In genomic region chr17:25560554-25561222, GRCm38 (mm10) we compare ENCODE assay signal across 11 mouse cellular contexts. TPM values are rescaled to one million over a fixed set of nuclear protein-coding genes. Genes with fewer than 3 reads are reported as not detected.
DNase-seq lines count a peak whose midpoint lies in the region; ATAC-seq and TF ChIP-seq lines count a peak whose summit lies in the region.
"Had no signal": no experiment of that assay in that cellular context is flagged by ENCODE, and none has a peak within 500 bp of the region (broad histone marks: within the 10 kb centered on the region; RNA-seq: fewer than 3 reads in every experiment).

No protein-coding gene starts in this region.

- H3K27ac ChIP-seq in heart, embryonic 11.5 days (ENCODE audit: low read depth, low read length) = peak overlapping the region; percentile 71
- H3K27ac ChIP-seq in hindbrain, embryonic 10.5 days = peak overlapping the region; percentile 89
- peak overlapping the region; percentile 77 for H3K27ac ChIP-seq in midbrain, embryonic 14.5 days (replicated peaks; ENCODE audit: low read depth, low read length)
- H3K27ac ChIP-seq: liver, embryonic 13.5 days had no signal

- DNase-seq in heart, postnatal 10 days = no peak
- DNase-seq in NIH3T3 (ENCODE audit: low read depth) = peak; percentile 27
- peak; percentile 23 for DNase-seq in hindbrain, embryonic 10.5 days (ENCODE audit: low spot score)
- DNase-seq in midbrain, embryonic 14.5 days = no peak
- DNase-seq in lung, adult 2 months = no peak
- DNase-seq in adrenal gland, adult 8-10 months = no peak
- DNase-seq in T-cell, adult 2 months (ENCODE audit: low spot score) = no peak
- DNase-seq: kidney, adult 11 months; liver, embryonic 13.5 days had no signal

- peaks cover 7% of the 10 kb centered on the region for H3K27me3 ChIP-seq in heart, embryonic 11.5 days (ENCODE audit: control insufficient read depth, insufficient read depth, low read length)
- peaks cover 40% of the 10 kb centered on the region for H3K27me3 ChIP-seq in hindbrain, embryonic 10.5 days (ENCODE audit: insufficient read depth, poor library complexity, severe bottlenecking)
- H3K27me3 ChIP-seq in midbrain, embryonic 14.5 days (ENCODE audit: control insufficient read depth, insufficient read depth, low read length) = no peaks in the 10 kb centered on the region

- intact Hi-C loops in heart, postnatal 10 days (cut with DNase I) = no loop called here

- H3K36me3 ChIP-seq in heart, embryonic 11.5 days (ENCODE audit: control insufficient read depth, insufficient read depth, low read length) = no peaks in the 10 kb centered on the region
- H3K36me3 ChIP-seq in hindbrain, embryonic 10.5 days = no peaks in the 10 kb centered on the region
- H3K36me3 ChIP-seq in midbrain, embryonic 14.5 days (ENCODE audit: control insufficient read depth, insufficient read depth, low read length) = no peaks in the 10 kb centered on the region
- H3K36me3 ChIP-seq: liver, embryonic 13.5 days had no signal

- no peak overlapping the region for H3K4me3 ChIP-seq in heart, embryonic 11.5 days (ENCODE audit: low read depth, low read length)
- peak overlapping the region; percentile 11 for H3K4me3 ChIP-seq in hindbrain, embryonic 10.5 days
- no peak overlapping the region for H3K4me3 ChIP-seq in midbrain, embryonic 14.5 days (replicated peaks; ENCODE audit: low read depth, low read length)
- no peak overlapping the region for H3K4me3 ChIP-seq in lung, adult 2 months (replicated peaks; ENCODE audit: extremely low read depth, low read depth, low read length)
- H3K4me3 ChIP-seq: liver, embryonic 13.5 days had no signal

- TF ChIP-seq POLR2A in lung, adult 2 months (IDR thresholded peaks at IDR 0.05; ENCODE audit: borderline replicate concordance, extremely low read depth, low read depth, low read length) = no peak

- TF ChIP-seq CTCF in lung, adult 2 months (IDR thresholded peaks at IDR 0.05; ENCODE audit: insufficient read depth, low read length) = no peak

- peak overlapping the region; percentile 22; the same call in 1 of the 2 replicates for H3K9ac ChIP-seq in heart, embryonic 11.5 days (ENCODE audit: low read depth, low read length)
- no peak overlapping the region for H3K9ac ChIP-seq in midbrain, embryonic 14.5 days (replicated peaks; ENCODE audit: low read length)
- H3K9ac ChIP-seq: liver, embryonic 13.5 days had no signal

- H3K9me3 ChIP-seq in heart, embryonic 11.5 days (replicated peaks; ENCODE audit: control insufficient read depth, low read length) = no peaks in the 10 kb centered on the region
- H3K9me3 ChIP-seq in hindbrain, embryonic 10.5 days = no peaks in the 10 kb centered on the region
- no peaks in the 10 kb centered on the region for H3K9me3 ChIP-seq in midbrain, embryonic 14.5 days (ENCODE audit: control insufficient read depth, low read length)
- H3K9me3 ChIP-seq: liver, embryonic 13.5 days had no signal

- peaks cover 25% of the 10 kb centered on the region for H3K4me1 ChIP-seq in heart, embryonic 11.5 days (ENCODE audit: control insufficient read depth, insufficient read depth, low read length)
- H3K4me1 ChIP-seq in hindbrain, embryonic 10.5 days (replicated peaks) = peaks cover 78% of the 10 kb centered on the region
- H3K4me1 ChIP-seq in midbrain, embryonic 14.5 days (ENCODE audit: control insufficient read depth, insufficient read depth, low read length) = peaks cover 40% of the 10 kb centered on the region
- no peaks in the 10 kb centered on the region for H3K4me1 ChIP-seq in lung, adult 2 months (ENCODE audit: control insufficient read depth, insufficient read depth, low read length)

- ATAC-seq in heart, embryonic 11.5 days (replicated peaks; ENCODE audit: insufficient number of reproducible peaks, low FRiP score, low TSS enrichment) = no peak
- ATAC-seq in midbrain, embryonic 14.5 days (ENCODE audit: low FRiP score, low TSS enrichment) = no peak

- no peak overlapping the region for H3K4me2 ChIP-seq in heart, embryonic 11.5 days
- H3K4me2 ChIP-seq in midbrain, embryonic 14.5 days (ENCODE audit: low read length) = no peak overlapping the region
- H3K4me2 ChIP-seq: liver, embryonic 13.5 days had no signal

- WGBS in heart, embryonic 11.5 days (ENCODE audit: insufficient replicate concordance) = 29% methylated on average over 5 of the region's 5 CpGs
- WGBS in hindbrain, embryonic 10.5 days = 60% methylated on average over 5 of the region's 5 CpGs
- WGBS in midbrain, embryonic 14.5 days = 47% methylated on average over 5 of the region's 5 CpGs
- 57% methylated on average over 5 of the region's 5 CpGs for WGBS in lung, adult 2 months

RNA-seq across cellular contexts. Expression of gene Sox8, which starts 9.8 kb away (rescaled TPM):
- 2.0 and 2.9 TPM in 2 replicates for polyA plus RNA-seq in heart, embryonic 11.5 days (2014; fragmentation: Nextera tagmentation; extraction: Ambion mirVana)
- under 1 TPM; 0.72 to 0.93 TPM for total RNA-seq in heart, postnatal 10 days (2021)
- polyA plus RNA-seq in hindbrain, embryonic 10.5 days (2016; fragmentation: Nextera tagmentation; extraction: Ambion mirVana) = 9.1 and 10.7 TPM in 2 replicates
- 8.0 and 13.5 TPM in 2 replicates for polyA plus RNA-seq in midbrain, embryonic 14.5 days (2014; fragmentation: Nextera tagmentation; extraction: Ambion mirVana)
- 0.49 and 0.62 TPM in 2 replicates for polyA plus RNA-seq in lung, adult 2 months (2012; rRNA removed)
- 1 to 10 TPM in 3 of 4 experiments, under 1 TPM in 1; 0.92 to 2.6 (median 1.2) TPM for total RNA-seq in adrenal gland, adult 8-10 months (2022)
- total RNA-seq: megakaryocyte, adult 5-6 weeks had no signal

RNA-seq across cellular contexts. Expression of gene Lmf1, which starts 18.2 kb away (rescaled TPM):
- polyA plus RNA-seq in heart, embryonic 11.5 days (2014; fragmentation: Nextera tagmentation; extraction: Ambion mirVana) = 32.8 and 34.9 TPM in 2 replicates
- total RNA-seq in heart, postnatal 10 days (2021) = 10 to 100 TPM; 25.4 to 27.0 TPM
- 27.3 and 29.4 TPM in 2 replicates for polyA plus RNA-seq in hindbrain, embryonic 10.5 days (2016; fragmentation: Nextera tagmentation; extraction: Ambion mirVana)
- polyA plus RNA-seq in midbrain, embryonic 14.5 days (2014; fragmentation: Nextera tagmentation; extraction: Ambion mirVana) = 19.5 and 20.8 TPM in 2 replicates
- polyA plus RNA-seq in lung, adult 2 months (2012; rRNA removed) = 15.8 and 22.4 TPM in 2 replicates
- 10 to 100 TPM; 36.0 to 39.9 (median 38.2) TPM for total RNA-seq in adrenal gland, adult 8-10 months (2022)

Comparison
In these comparisons a context has a peak if more than half of its experiments do, and no peak if none do; other contexts are left out.
1. DNase-seq: peak in NIH3T3 (single experiment) and hindbrain, embryonic 10.5 days (single experiment); none in heart, postnatal 10 days (0 of 2), midbrain, embryonic 14.5 days (single experiment), lung, adult 2 months (single experiment), adrenal gland, adult 8-10 months (single experiment) and T-cell, adult 2 months (single experiment).
2. Peak in every context shown above with its lines, with median percentiles within 50 percentile points of each other: H3K27ac ChIP-seq.